Mouse (Mus musculus) ES-E14 (cell line): Measurements from ENCODE around the gene Ddx39b.

ENCODE experiments used
- CHD2 ChIP-seq: IDR thresholded peaks from 2 replicates; pipeline ENCODE4 v1.6.1; 2014; ENCODE audit warnings: mild to moderate bottlenecking, low read depth, low read length, inconsistent platforms
- HCFC1 ChIP-seq: IDR thresholded peaks from 2 replicates; pipeline ENCODE4 v1.6.1; 2012; ENCODE audit warnings: low read length, inconsistent platforms, borderline replicate concordance; ENCODE audit not compliant: insufficient read depth
- MAFK ChIP-seq: IDR thresholded peaks from 2 replicates; pipeline ENCODE4 v1.6.1; 2014; ENCODE audit warnings: mild to moderate bottlenecking, low read depth, low read length, inconsistent platforms; ENCODE audit not compliant: insufficient read depth
- ZC3H11A ChIP-seq: IDR thresholded peaks from 2 replicates; pipeline ENCODE4 v1.6.1; 2012; ENCODE audit warnings: low read depth, mild to moderate bottlenecking, inconsistent platforms, low read length, borderline replicate concordance
- ZNF384 ChIP-seq: IDR thresholded peaks from 2 replicates; pipeline ENCODE4 v1.6.1; 2012; ENCODE audit warnings: low read depth, low read length, inconsistent platforms

DNA sequence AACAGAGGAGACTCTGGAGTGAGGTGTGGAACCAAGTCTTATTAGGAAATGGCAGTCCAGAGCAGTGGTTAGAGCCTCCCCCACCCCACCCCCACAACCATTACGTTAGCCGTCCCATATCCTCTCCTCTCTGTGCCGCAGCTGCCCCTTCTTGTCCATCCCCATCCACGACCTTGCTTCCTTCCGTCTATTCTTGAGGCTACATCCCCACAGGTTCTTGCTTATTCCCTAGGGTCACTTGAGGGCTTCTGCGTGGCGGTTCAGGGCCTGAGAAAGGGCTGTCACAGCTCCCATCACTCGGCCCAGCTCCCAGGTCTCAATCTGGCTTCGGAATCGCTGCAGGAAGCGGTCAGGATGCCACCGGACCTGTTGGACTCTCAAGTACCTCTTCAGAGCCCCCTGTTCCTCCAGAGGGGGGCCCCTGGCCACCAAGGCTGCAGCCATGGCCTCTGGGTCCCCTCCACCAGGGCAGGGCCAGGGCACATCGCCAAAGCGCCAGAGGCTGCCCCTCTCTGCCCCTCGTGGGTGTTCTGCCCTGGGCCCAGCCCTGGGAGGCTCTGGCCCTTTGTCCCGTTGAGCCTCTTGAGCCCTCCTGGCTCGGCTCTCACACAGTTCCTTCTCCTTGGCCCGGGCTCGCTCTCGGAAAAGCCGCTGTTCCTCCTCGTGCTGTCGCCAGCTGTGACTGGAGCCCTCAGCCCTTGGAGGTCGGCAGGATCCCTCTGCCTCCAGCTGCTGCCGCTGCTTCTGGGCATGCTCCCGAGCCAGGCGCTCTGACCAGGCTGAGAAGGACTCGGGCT, 21.2 kb upstream of the Ddx39b start, which contains the start of gene Gm16181:
- TF ChIP-seq MAFK (no peak), CHD2 (no peak), ZNF384 (no peak), HCFC1 (no peak), ZC3H11A (no peak)
